ENCODE assay signal across 11 mouse cellular contexts in genomic region chr11:63454910-63455531, GRCm38 (mm10).
DNase-seq lines count a peak whose midpoint lies in the region; ATAC-seq lines count a peak whose summit lies in the region.
"Had no signal": no experiment of that assay in that cellular context is flagged by ENCODE, and none has a peak within 500 bp of the region (broad histone marks: within the 10 kb centered on the region; RNA-seq: fewer than 3 reads in every experiment).

No protein-coding gene starts in this region.

- peak; percentile 71 for DNase-seq in Muller cell, postnatal 12 days (ENCODE audit: inconsistent ontology term)
- peak; percentile 87 for DNase-seq in embryo, embryonic 10.5 days (ENCODE audit: low spot score)
- peak; percentile 82 for DNase-seq in hindbrain, embryonic 10.5 days (ENCODE audit: low spot score)
- peak; percentile 80 for DNase-seq in neural tube, embryonic 11.5 days (ENCODE audit: low spot score)
- no peak for DNase-seq in thymus, postnatal 25 days
- DNase-seq in urinary bladder, postnatal 10 days (ENCODE audit: low spot score): no peak
- DNase-seq: adrenal gland, adult 8-10 months; left cerebral cortex, postnatal 4 days; lung, adult 18-20 months; thymus, postnatal 36 days had no signal

- 13% methylated on average over 17 of the region's 17 CpGs for WGBS in hindbrain, embryonic 10.5 days
- 9% methylated on average over 17 of the region's 17 CpGs for WGBS in neural tube, embryonic 11.5 days

- no peak overlapping the region for H3K4me2 ChIP-seq in neural tube, embryonic 11.5 days (ENCODE audit: low read depth)

- peaks cover 59% of the 10 kb centered on the region for H3K27me3 ChIP-seq in hindbrain, embryonic 10.5 days (ENCODE audit: insufficient read depth, poor library complexity, severe bottlenecking)
- H3K27me3 ChIP-seq in neural tube, embryonic 11.5 days (ENCODE audit: control insufficient read depth, insufficient read depth, low read length): no peaks in the 10 kb centered on the region

- peak overlapping the region; percentile 79 for H3K27ac ChIP-seq in hindbrain, embryonic 10.5 days
- peak overlapping the region; percentile 63; the same call in 1 of the 2 replicates for H3K27ac ChIP-seq in neural tube, embryonic 11.5 days (ENCODE audit: low read depth, low read length)

- peak overlapping the region; percentile 35; the same call in 1 of the 2 replicates for H3K9ac ChIP-seq in neural tube, embryonic 11.5 days (ENCODE audit: low read length)

- peaks cover 13% of the 10 kb centered on the region for H3K9me3 ChIP-seq in hindbrain, embryonic 10.5 days
- peaks cover 7% of the 10 kb centered on the region; the same call in 1 of the 2 replicates for H3K9me3 ChIP-seq in neural tube, embryonic 11.5 days (ENCODE audit: control insufficient read depth, low read length)

- H3K36me3 ChIP-seq in hindbrain, embryonic 10.5 days: no peaks in the 10 kb centered on the region
- H3K36me3 ChIP-seq in neural tube, embryonic 11.5 days (ENCODE audit: control insufficient read depth, insufficient read depth, low read length): no peaks in the 10 kb centered on the region

- H3K4me3 ChIP-seq in hindbrain, embryonic 10.5 days: peak overlapping the region; percentile 16; the same call in 1 of the 2 replicates
- no peak overlapping the region for H3K4me3 ChIP-seq in neural tube, embryonic 11.5 days (ENCODE audit: low read depth, low read length)

- peaks cover 49% of the 10 kb centered on the region for H3K4me1 ChIP-seq in hindbrain, embryonic 10.5 days (replicated peaks)
- peaks cover 4% of the 10 kb centered on the region; the same call in 1 of the 2 replicates for H3K4me1 ChIP-seq in neural tube, embryonic 11.5 days (ENCODE audit: control insufficient read depth, insufficient read depth, low read length)

- ATAC-seq in neural tube, embryonic 11.5 days (ENCODE audit: insufficient read depth, low FRiP score, low TSS enrichment): peak; percentile 78
- no peak for ATAC-seq in activated CD4-positive, CD25-positive, alpha-beta regulatory T cell, adult 4 months

Comparison
In these comparisons a context has a peak if more than half of its experiments do, and no peak if none do; other contexts are left out.
1. DNase-seq: peak in Muller cell, postnatal 12 days (single experiment), embryo, embryonic 10.5 days (single experiment), hindbrain, embryonic 10.5 days (single experiment) and neural tube, embryonic 11.5 days (single experiment); none in thymus, postnatal 25 days (single experiment) and urinary bladder, postnatal 10 days (single experiment).